Mouse (Mus musculus) heart, embryonic 13.5 days (tissue): ENCODE measurements around the gene Dync1li1. TPM values are rescaled to one million over a fixed set of nuclear protein-coding genes. Genes with fewer than 3 reads are reported as not detected.
A peak's percentile ranks its signal among the peaks of the same experiment; 100 is the strongest.

ENCODE experiments used
- ATAC-seq: fragments of 200-750 bp; cut with Nextera tagmentation; 2 replicates; pipeline ENCODE4 v1.8.0; 2017; ENCODE audit warnings: moderate TSS enrichment; ENCODE audit not compliant: insufficient number of reproducible peaks, low FRiP score, low TSS enrichment; ENCODE audit errors: extremely low read depth
- H3K27ac ChIP-seq: fragments of 300-500 bp; sonication (generic); replicated peaks from 2 replicates; pipeline ENCODE4 v1.5.1; 2015; ENCODE audit warnings: moderate library complexity, mild to moderate bottlenecking, inconsistent platforms
- H3K27me3 ChIP-seq: fragments of 300-500 bp; sonication (generic); replicated peaks from 2 replicates; pipeline ENCODE4 v1.6.1; 2015; ENCODE audit warnings: mild to moderate bottlenecking, inconsistent platforms
- H3K36me3 ChIP-seq: fragments of 300-500 bp; sonication (generic); 2 replicates; pipeline ENCODE4 v1.6.1; 2015; ENCODE audit warnings: mild to moderate bottlenecking, inconsistent platforms
- H3K4me1 ChIP-seq: fragments of 300-500 bp; sonication (generic); 2 replicates; pipeline ENCODE4 v1.6.1; 2015; ENCODE audit warnings: inconsistent platforms
- H3K4me2 ChIP-seq: fragments of 300-500 bp; sonication (generic); 2 replicates; pipeline ENCODE4 v1.6.1; 2015; ENCODE audit warnings: inconsistent platforms, mild to moderate bottlenecking, moderate library complexity
- H3K4me3 ChIP-seq: fragments of 300-500 bp; sonication (generic); 2 replicates; pipeline ENCODE4 v1.5.1; 2015; ENCODE audit warnings: moderate library complexity, mild to moderate bottlenecking, inconsistent platforms
- H3K9ac ChIP-seq: fragments of 300-500 bp; sonication (generic); 2 replicates; pipeline ENCODE4 v1.6.1; 2015; ENCODE audit warnings: inconsistent platforms, mild to moderate bottlenecking, moderate library complexity
- H3K9me3 ChIP-seq: fragments of 300-500 bp; sonication (generic); 2 replicates; pipeline ENCODE4 v1.6.1; 2016; ENCODE audit warnings: inconsistent platforms
- WGBS: fragments of 180-500 bp; shearing (Covaris S2); methylation state at CpG from one replicate; pipeline ENCODE4 v1.1.7; 2015; ENCODE audit warnings: mixed read lengths; 5-methylcytosine and 5-hydroxymethylcytosine counted together
- polyA plus RNA-seq: library from polyadenylated mRNA; unstranded; fragments of >200 nt; fragmentation: Nextera tagmentation; extraction: Ambion mirVana; gene quantifications from 2 replicates; pipeline ENCODE4 v1.2.1, GENCODE M21; 2015

Dync1li1 gene
- polyA plus RNA-seq, 1 experiment from 2014 or later: 74.5 TPM

- H3K4me1 ChIP-seq: peaks cover 8% of the 10 kb centered on the region
- no peak overlapping the region for H3K27ac ChIP-seq
- 62% methylated on average over 9 of the region's 9 CpGs for WGBS
- H3K4me2 ChIP-seq: peak overlapping the region; percentile 83
- no peak for ATAC-seq
- no peaks in the 10 kb centered on the region for H3K9me3 ChIP-seq
- no peak overlapping the region; the same call in 1 of the 2 replicates for H3K4me3 ChIP-seq
- peaks cover 68% of the 10 kb centered on the region for H3K36me3 ChIP-seq
- peak overlapping the region; percentile 24; the same call in 1 of the 2 replicates for H3K9ac ChIP-seq
- H3K27me3 ChIP-seq: no peaks in the 10 kb centered on the region
Measured at GRCm38 (mm10) chr9:114752311-114752710, 63.7 kb downstream of the Dync1li1 start.

DNA sequence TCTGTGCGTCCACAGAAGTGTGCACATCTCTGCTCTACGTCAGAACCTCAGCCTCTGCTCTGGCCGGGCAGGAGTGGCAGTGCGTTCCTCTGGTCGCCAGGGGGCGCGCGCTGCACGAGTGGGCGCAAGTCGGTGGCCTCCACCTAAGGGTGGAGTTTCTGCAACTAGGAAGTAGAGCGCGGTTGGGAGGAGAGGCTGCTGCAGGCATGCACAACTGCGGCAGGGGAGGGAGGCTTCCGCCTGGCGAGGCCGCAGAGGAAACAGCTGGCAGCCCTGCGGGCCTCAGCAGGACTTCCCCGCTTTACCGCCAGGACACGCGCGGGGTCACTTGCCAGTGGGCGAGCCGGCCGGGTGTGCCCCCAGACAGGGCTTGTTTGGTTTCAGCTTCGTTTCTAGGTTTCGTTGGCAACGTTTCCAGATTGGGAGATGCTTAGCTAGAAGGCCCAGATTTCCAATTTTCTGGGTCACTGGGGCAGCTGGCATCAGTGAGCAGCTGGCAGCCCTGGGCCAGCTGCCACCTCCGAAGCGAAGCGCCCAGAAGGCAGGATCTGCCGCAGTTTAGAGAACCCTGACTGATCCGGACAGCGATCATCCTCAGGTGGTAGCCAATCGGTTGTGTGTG is 64.4 kb downstream of the Dync1li1 start:
- peak overlapping the region; percentile 85 for H3K9ac ChIP-seq
- no peaks in the 10 kb centered on the region for H3K9me3 ChIP-seq
- peak; percentile 78 for ATAC-seq
- peak overlapping the region; percentile 83 for H3K4me2 ChIP-seq
- H3K4me3 ChIP-seq: peak overlapping the region; percentile 72
- H3K27ac ChIP-seq: peak overlapping the region; percentile 51
- H3K36me3 ChIP-seq: peaks cover 67% of the 10 kb centered on the region
- no peaks in the 10 kb centered on the region for H3K27me3 ChIP-seq
- H3K4me1 ChIP-seq: peaks cover 8% of the 10 kb centered on the region
- 8% methylated on average over 36 of the region's 36 CpGs for WGBS

GRCm38 (mm10) chr9:114758272-114758671 is 69.7 kb downstream of the Dync1li1 start:
- no peak for ATAC-seq
- Histone ChIP-seq H3K27me3 (no peaks in the 10 kb centered on the region), H3K4me1 (peaks cover 2% of the 10 kb centered on the region), H3K9me3 (no peaks in the 10 kb centered on the region), H3K27ac (no peak overlapping the region), H3K36me3 (peaks cover 84% of the 10 kb centered on the region), H3K4me3 (no peak overlapping the region), H3K4me2 (no peak overlapping the region), H3K9ac (no peak overlapping the region)
- WGBS: 69% methylated on average over 7 of the region's 7 CpGs

DNA sequence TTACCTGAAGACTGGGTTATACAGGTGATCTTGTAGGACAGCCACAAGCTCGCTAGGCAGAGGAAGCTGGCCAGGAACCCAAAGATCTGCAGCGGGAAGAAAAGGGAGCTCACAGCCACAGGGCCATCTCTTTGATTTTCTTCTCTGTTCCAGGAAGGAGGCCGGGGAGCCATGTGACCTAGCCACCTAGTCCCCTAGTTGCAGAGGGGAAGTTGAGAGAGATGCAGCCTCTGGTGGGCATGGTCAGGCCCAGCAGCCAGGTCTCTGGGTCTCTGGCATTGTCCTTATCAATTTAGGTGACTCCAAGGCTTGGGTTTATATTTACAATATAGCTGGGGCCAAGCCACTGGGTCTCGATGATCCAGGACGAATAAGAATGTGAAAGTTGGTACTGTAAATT is 70.2 kb downstream of the Dync1li1 start:
- Histone ChIP-seq H3K36me3 (peaks cover 84% of the 10 kb centered on the region), H3K9me3 (no peaks in the 10 kb centered on the region), H3K4me1 (no peaks in the 10 kb centered on the region), H3K27ac (no peak overlapping the region), H3K27me3 (no peaks in the 10 kb centered on the region), H3K4me2 (no peak overlapping the region), H3K9ac (no peak overlapping the region), H3K4me3 (no peak overlapping the region)
- 82% methylated on average over 5 of the region's 5 CpGs for WGBS
- ATAC-seq: no peak

DNA sequence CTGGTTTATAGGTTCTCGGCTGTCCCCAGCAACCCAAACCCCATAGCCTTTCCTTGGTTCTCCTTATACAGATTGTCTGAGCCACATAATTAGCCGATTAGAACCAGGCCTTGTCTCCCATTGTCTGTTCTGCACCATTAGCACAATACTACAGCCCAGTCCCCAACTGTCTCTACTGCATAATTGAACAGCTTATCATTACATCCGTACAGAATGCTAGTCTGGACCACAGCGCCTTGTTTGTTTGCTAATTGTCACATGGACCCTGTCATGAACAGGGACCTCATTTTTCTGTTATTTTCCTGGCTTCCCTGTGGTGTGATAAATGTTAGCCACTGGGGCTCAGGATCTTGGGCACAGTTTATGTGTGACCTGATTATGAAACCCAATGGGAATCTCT is 71.3 kb downstream of the Dync1li1 start:
- Histone ChIP-seq H3K27me3 (no peaks in the 10 kb centered on the region), H3K4me2 (no peak overlapping the region), H3K4me3 (no peak overlapping the region), H3K9me3 (no peaks in the 10 kb centered on the region), H3K27ac (no peak overlapping the region), H3K36me3 (peaks cover 80% of the 10 kb centered on the region), H3K9ac (no peak overlapping the region), H3K4me1 (no peaks in the 10 kb centered on the region)
- no peak for ATAC-seq
- WGBS: 83% methylated on average over 4 of the region's 4 CpGs

DNA sequence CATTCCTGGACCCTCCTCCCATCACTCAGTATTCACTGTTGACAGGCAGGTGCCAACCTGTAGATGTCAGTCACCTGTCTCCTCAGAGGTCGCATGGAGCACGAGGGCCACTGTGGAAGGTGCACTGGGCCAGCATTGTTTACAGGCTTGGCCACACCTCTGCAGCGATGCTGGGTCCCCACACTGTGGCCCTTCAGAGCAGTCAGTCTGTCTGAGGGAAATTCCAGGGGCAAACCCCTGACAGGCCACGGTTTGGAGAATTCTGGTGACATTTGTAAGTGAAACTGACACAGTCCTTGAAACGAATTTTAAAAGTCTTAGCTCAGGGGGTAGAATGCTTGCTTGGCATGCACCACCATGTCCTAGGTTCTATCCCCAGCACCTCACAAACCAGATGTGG is 71.8 kb downstream of the Dync1li1 start:
- 0 out of 2 replicates have a peak, but pooled peaks have one; percentile 7 for ATAC-seq
- Histone ChIP-seq H3K4me2 (no peak overlapping the region), H3K27ac (no peak overlapping the region), H3K9me3 (no peaks in the 10 kb centered on the region), H3K4me3 (no peak overlapping the region), H3K9ac (no peak overlapping the region), H3K27me3 (no peaks in the 10 kb centered on the region), H3K36me3 (peaks cover 80% of the 10 kb centered on the region), H3K4me1 (no peaks in the 10 kb centered on the region)
- 84% methylated on average over 5 of the region's 5 CpGs for WGBS

GRCm38 (mm10) chr9:114761848-114762247 is 73.3 kb downstream of the Dync1li1 start:
- Histone ChIP-seq H3K4me2 (no peak overlapping the region), H3K4me1 (no peaks in the 10 kb centered on the region), H3K27ac (no peak overlapping the region), H3K9me3 (no peaks in the 10 kb centered on the region), H3K4me3 (no peak overlapping the region), H3K9ac (no peak overlapping the region), H3K36me3 (peaks cover 81% of the 10 kb centered on the region), H3K27me3 (no peaks in the 10 kb centered on the region)
- no peak for ATAC-seq
- 62% methylated on average over 11 of the region's 11 CpGs for WGBS

- H3K36me3 ChIP-seq: peaks cover 69% of the 10 kb centered on the region
- H3K9ac ChIP-seq: no peak overlapping the region
- no peak overlapping the region for H3K4me2 ChIP-seq
- no peak for ATAC-seq
- 62% methylated on average over 13 of the region's 13 CpGs for WGBS
- no peak overlapping the region for H3K27ac ChIP-seq
- no peak overlapping the region for H3K4me3 ChIP-seq
- no peaks in the 10 kb centered on the region for H3K9me3 ChIP-seq
- H3K4me1 ChIP-seq: peaks cover 13% of the 10 kb centered on the region
- H3K27me3 ChIP-seq: no peaks in the 10 kb centered on the region
Measured at GRCm38 (mm10) chr9:114763341-114763740, 74.8 kb downstream of the Dync1li1 start.

DNA sequence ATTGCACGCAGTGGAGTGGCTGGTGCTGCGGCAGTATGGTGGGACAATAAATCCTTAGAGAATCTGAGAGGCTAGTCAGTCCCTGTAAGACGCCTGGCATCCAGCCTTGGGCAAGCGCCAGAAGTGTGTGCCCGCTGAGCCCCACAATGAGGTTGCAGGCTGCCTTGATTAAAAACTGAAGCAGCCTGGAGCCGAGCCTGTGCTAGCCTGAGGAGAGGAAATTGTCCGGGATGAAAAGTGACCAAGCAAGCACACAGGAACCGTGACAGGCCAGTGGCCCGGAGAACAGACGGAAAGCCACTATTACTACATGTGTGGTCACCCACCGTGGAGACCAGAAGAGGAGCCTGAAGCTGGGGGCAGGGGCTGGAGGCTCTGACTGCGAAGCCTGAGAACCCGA is 78.4 kb downstream of the Dync1li1 start:
- peaks cover 54% of the 10 kb centered on the region for H3K36me3 ChIP-seq
- peaks cover 18% of the 10 kb centered on the region for H3K4me1 ChIP-seq
- no peaks in the 10 kb centered on the region for H3K27me3 ChIP-seq
- no peak for ATAC-seq
- no peak overlapping the region for H3K27ac ChIP-seq
- no peak overlapping the region; the same call in 1 of the 2 replicates for H3K9ac ChIP-seq
- whole genome bisulfite sequencing: 80% methylated on average over 13 of the region's 13 CpGs
- no peak overlapping the region for H3K4me2 ChIP-seq
- no peak overlapping the region for H3K4me3 ChIP-seq
- no peaks in the 10 kb centered on the region for H3K9me3 ChIP-seq

DNA sequence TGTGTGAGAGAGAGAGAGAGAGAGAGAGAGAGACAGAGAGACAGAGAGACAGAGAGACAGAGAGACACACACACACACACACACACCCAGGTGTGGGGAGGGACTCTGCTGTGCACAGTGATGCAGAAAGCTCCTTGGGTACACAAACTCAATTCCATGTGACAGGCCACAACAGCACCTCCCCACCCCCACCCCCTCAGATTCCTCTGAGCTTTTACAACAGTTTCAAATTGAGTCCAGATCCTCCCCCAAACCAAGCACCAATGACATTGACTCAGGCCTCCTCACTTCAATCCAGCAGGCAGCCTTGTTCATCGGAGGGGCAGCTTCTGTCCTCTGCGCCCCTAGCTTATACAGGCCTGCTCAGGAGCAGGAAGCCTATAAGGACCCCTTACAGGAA is 78.9 kb downstream of the Dync1li1 start:
- Histone ChIP-seq H3K27me3 (no peaks in the 10 kb centered on the region), H3K9ac (peak overlapping the region; percentile 65), H3K4me1 (peaks cover 18% of the 10 kb centered on the region), H3K4me3 (no peak overlapping the region), H3K27ac (0 out of 2 replicates have a peak overlapping the region, but pooled peaks have one; percentile 6), H3K36me3 (peaks cover 54% of the 10 kb centered on the region), H3K9me3 (no peaks in the 10 kb centered on the region), H3K4me2 (no peak overlapping the region)
- ATAC-seq: no peak
- WGBS: 69% methylated on average over 2 of the region's 2 CpGs

DNA sequence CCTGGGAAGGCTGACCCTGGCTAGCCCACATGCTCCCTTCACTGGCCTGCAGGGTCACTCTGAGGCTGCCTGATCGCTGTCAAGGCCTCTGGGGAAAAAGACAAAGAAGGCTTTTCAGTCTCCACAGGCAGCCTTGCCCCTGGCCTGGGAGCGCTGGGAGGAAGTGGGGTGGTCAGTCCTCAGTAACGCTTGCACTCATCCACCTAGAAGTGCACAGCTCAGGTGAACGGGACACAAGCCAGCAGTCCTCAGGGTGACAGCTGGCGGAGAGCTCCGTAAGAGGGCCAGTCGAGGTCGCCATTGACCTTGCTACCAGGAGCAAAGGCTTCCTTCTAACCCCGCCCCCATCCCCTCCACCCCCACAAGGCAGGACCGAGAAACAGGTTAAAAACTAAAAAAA is 79.5 kb downstream of the Dync1li1 start:
- Histone ChIP-seq H3K4me2 (no peak overlapping the region), H3K4me3 (no peak overlapping the region), H3K27ac (0 out of 2 replicates have a peak overlapping the region, but pooled peaks have one; percentile 6), H3K9ac (peak overlapping the region; percentile 65; the same call in 1 of the 2 replicates), H3K27me3 (no peaks in the 10 kb centered on the region), H3K4me1 (peaks cover 18% of the 10 kb centered on the region), H3K36me3 (peaks cover 53% of the 10 kb centered on the region), H3K9me3 (no peaks in the 10 kb centered on the region)
- WGBS: 38% methylated on average over 10 of the region's 10 CpGs
- ATAC-seq: no peak

DNA sequence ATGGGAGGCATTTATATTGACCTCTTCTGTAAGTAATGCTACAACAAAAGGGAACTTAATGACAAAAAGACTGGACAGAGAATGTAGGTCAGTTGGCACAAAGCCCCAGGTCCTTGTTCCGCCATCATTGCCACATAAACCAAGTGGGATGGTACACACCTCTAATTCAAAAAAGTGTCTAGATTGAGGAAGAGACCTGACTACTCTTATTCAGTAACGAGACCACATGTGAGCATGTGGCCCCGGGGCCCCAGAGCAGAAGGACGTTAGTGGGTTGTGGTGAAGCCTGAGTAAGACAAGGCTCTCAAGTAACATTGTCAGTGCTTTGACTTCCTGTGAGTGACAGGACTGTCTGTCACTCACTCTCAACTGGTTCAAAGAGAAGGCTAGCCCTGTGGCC is 81.6 kb downstream of the Dync1li1 start:
- no peak overlapping the region for H3K27ac ChIP-seq
- whole genome bisulfite sequencing: 78% methylated on average over 4 of the region's 4 CpGs
- no peak overlapping the region for H3K4me3 ChIP-seq
- peaks cover 24% of the 10 kb centered on the region for H3K4me1 ChIP-seq
- no peak overlapping the region for H3K9ac ChIP-seq
- H3K9me3 ChIP-seq: no peaks in the 10 kb centered on the region
- no peak for ATAC-seq
- H3K36me3 ChIP-seq: peaks cover 53% of the 10 kb centered on the region
- H3K27me3 ChIP-seq: no peaks in the 10 kb centered on the region
- no peak overlapping the region for H3K4me2 ChIP-seq
